Mouse (Mus musculus) frontal cortex, postnatal 10 days (tissue): ENCODE results near the gene Ak2.

Experiments used
- DNase-seq, 2 experiments: peaks; one replicate each; pipeline ENCODE4 v3.0.0; 2022; ENCODE audit warnings: low spot score in 2 of 2, mixed read lengths in 1 of 2

The Ak2 gene

GRCm38 (mm10) chr4:129013151-129013864, 21.6 kb downstream of the Ak2 start:
- no peak for DNase-seq

GRCm38 (mm10) chr4:129016329-129016728, 24.6 kb downstream of the Ak2 start:
- no peak for DNase-seq

DNA sequence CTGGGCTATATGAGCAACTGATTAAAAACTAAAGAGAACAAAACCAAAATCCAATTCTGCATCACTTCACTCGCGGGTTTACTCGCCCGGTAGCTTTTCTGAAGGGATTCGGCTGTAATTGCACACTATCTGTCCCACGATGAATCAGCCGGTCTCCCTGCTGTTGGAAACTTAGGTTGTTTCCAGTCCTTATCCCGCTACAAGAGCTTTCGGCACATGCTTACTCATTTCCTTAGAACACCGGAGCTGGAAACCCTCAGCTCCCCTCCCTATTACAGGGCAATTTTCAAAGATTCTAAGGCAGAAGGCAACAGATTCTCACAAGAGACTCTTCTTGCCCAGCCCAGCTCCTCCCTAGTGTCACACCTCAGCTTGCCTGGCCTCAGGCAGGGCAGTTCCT, 25.4 kb downstream of the Ak2 start:
- DNase-seq, result no peak

GRCm38 (mm10) chr4:129018788-129019435, 27.2 kb downstream of the Ak2 start:
- DNase-seq, result no peak

- DNase-seq, result no peak
Measured at GRCm38 (mm10) chr4:129019788-129020187, 28.0 kb downstream of the Ak2 start.

- peak; percentile 69 to 76 for DNase-seq
Measured at GRCm38 (mm10) chr4:129020454-129020853, 28.7 kb downstream of the Ak2 start.

DNA sequence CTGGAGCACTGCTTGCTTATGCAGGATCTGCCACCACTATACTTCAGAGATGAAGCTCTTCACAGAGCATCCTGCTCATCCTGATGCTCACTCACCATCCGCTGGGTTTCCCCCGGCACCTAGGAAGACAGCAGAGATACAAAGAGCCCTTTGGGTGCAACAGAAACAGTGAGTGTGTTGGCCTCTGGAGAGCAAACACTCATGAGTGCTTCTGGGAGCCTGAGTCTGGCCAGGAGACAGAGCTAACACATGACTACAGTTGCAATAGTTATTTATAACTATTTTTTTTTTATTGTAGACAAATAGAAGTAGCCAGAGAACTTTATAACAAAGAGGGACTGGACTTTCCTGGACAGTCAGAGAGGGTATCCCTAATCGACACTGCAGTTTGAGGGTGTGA, 29.7 kb downstream of the Ak2 start:
- no peak for DNase-seq

GRCm38 (mm10) chr4:129021886-129022285, 30.1 kb downstream of the Ak2 start:
- DNase-seq, result no peak

- no peak for DNase-seq
Measured at GRCm38 (mm10) chr4:129023884-129024283, 32.1 kb downstream of the Ak2 start.

GRCm38 (mm10) chr4:129024775-129025174, 33.0 kb downstream of the Ak2 start:
- peak in 1 of 2 experiments; percentile 26 for DNase-seq

DNA sequence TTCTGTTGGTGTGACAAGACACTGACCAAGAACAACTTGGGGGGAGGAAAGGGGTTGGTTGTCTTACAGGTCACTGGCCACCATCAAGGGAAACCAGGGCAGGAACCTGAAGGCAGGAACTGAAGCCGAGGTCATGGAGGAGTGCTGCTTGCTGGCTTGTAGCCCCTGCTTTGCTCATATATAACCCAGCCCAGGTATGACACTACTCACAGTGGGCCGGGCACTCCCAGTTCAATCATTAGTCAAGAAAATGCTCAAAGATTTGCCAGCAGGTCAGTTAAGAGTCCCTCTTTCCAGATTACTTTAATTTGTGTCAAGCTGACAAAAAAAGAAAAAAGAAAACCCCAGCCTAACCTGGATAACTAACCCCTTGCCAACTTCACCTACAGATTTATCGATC, 33.9 kb downstream of the Ak2 start:
- no peak for DNase-seq

GRCm38 (mm10) chr4:129030746-129031145, 39.0 kb downstream of the Ak2 start:
- DNase-seq, result no peak

- no peak for DNase-seq
Measured at GRCm38 (mm10) chr4:129031408-129031965, 39.7 kb downstream of the Ak2 start.

GRCm38 (mm10) chr4:129032133-129032962, 40.6 kb downstream of the Ak2 start:
- DNase-seq, result no peak

- peak in 1 of 2 experiments; percentile 27 for DNase-seq
Measured at GRCm38 (mm10) chr4:129032963-129033951, 41.5 kb downstream of the Ak2 start.

DNA sequence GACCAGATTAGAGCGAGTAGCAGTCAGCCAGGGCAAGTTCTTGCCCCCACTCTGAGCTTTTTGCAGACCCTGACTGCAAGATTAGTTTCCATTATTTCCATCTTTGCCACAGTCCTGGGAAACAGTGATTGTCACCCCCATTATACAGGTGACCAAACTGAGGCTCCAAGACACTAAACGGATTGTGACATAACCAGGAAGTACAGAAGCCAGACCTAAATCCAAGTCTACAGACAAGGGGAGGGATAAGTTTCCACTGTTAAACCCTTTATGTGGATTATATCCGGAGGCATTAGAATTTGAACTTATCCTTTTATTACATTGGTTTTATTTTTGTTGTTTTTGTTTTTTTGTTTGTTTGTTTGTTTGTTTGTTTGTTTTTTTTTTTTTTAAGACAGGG, 42.5 kb downstream of the Ak2 start:
- no peak for DNase-seq

GRCm38 (mm10) chr4:129034706-129035660, 43.2 kb downstream of the Ak2 start:
- no peak for DNase-seq

DNA sequence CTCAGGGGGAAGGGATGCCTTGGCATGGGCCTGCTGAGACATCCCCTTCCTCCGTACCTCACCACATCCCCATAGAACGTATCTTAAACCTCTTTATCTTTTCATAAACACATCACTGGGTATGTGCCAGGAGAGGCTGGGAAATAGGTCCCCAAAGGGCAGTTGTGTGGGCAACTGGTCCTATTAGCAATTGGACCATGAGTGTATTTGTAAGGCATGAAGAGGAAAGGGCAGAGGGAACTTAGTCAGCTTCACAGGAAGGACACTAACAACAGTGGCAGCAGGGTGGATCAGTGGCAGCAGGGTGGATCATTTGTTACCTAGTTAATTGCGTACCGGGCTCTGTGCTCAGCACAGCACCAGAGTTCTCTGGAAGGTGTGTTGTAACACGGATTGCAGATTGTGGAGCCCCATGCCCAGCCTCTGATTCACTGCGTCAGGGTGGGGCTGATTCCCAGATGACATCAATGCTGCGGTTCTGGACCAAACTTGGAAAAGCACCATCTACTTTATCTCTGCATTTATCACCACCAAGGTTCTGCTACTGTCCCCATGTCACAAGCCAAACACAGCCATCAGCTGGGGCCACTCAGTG, 44.2 kb downstream of the Ak2 start:
- DNase-seq, result no peak

DNA sequence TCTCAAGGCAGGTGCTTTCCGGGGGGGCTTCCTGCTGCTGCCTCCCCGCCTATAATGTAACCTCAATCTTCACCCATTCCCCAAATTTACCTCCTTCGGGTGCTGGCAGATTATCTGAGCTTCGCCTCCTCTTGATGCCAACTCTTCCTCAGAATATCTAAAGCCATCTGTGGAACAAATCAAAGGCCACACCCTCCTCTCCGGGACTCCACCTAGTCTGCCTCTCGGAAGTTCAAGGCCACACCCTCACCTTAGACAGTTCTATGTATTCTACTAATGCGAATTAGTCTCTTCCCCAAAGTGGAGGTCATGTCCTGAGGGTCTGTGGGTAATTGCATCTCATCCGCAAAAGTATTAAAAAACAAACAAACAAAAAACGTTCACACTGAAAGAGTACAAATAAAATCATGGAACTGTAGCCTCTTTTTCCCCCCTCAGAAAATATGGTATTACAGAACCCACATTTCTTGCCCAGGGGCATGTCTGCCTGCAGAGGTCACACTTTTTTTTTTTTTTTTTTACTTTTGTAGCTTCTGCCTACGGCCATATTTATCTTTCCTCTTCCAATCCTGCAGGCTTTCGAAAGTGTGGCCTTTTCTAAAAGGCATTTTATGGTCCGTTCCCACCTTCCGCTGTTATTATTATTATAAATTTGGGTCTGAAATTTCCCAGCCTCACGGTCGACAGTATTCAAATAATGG, 56.1 kb downstream of the Ak2 start:
- no peak for DNase-seq
